Mouse (Mus musculus): ENCODE data around the gene Trnp1. TPM values are rescaled to one million over a fixed set of nuclear protein-coding genes. Genes with fewer than 3 reads are reported as not detected.

The Trnp1 gene
- polyA plus RNA-seq, 1 experiment from 2014 or later, result 0.23 TPM

GRCm38 (mm10) chr4:133481488-133481887 is 16.9 kb downstream of the Trnp1 start:
- ChIA-PET POLR2A (interaction anchor here (1.1 to 1.2 kb wide), 2 partner anchors 30 to 143 kb away, joined by 3 to 4 read pairs; no protein-coding TSS in a partner anchor), CTCF (interaction anchor here (1.3 to 1.5 kb wide), 2 partner anchors 12 to 58 kb away, joined by 5 read pairs; no protein-coding TSS in a partner anchor)
- in situ Hi-C loops (cut with MboI; ENCODE audit: low pct_unique_long_range_greater_than_20kb), result no loop called here
- TF ChIP-seq CTCF (IDR thresholded peaks at IDR 0.05), result no peak
- ATAC-seq, result no peak
- H3K27me3 ChIP-seq, result no peaks in the 10 kb centered on the region
- no peak for DNase-seq (ENCODE audit: low read depth, low spot score)

- in situ Hi-C loops (cut with MboI; ENCODE audit: low pct_unique_long_range_greater_than_20kb), result no loop called here
These were observed 17.6 kb downstream of the Trnp1 start for GRCm38 (mm10) chr4:133480754-133481153.

DNA sequence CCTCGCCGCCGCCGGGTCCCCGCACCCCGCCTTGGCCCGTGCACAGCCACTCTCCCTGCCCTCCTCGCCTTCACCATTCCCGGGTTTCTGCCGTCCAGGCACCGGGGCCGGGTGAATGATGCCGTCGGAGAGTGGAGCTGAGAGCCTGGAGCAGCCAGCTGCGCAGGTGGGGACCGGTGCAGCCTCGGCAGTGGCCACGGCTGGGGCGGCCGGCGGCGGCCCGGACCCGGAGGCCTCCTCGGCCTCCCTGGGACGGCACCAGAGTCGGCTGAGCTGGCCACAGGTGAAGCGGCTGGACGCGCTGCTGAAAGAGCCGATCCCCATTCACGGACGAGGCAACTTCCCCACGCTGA is 18.2 kb downstream of the Trnp1 start:
- no peaks in the 10 kb centered on the region for H3K27me3 ChIP-seq
- POLR2A ChIA-PET, result interaction anchor here (1.1 to 1.9 kb wide), 2 partner anchors 14 to 17 kb away, joined by 3 to 6 read pairs; no protein-coding TSS in a partner anchor
- CTCF ChIA-PET, result interaction anchor here (1.1 to 2.4 kb wide), 5 partner anchors 14 to 57 kb away, joined by 3 to 19 read pairs (median 5); partner anchors contain the start of gene Trnp1
- DNase-seq (ENCODE audit: low read depth, low spot score) (no peak), ATAC-seq (no peak)
- no peak for TF ChIP-seq CTCF (IDR thresholded peaks at IDR 0.05)
- in situ Hi-C loops (cut with MboI; ENCODE audit: low pct_unique_long_range_greater_than_20kb), result no loop called here

More at GRCm38 (mm10) chr4:133480754-133481153, 17.6 kb downstream of the Trnp1 start:
- POLR2A ChIA-PET, result interaction anchor here (1.1 to 1.9 kb wide), 3 partner anchors 13 to 142 kb away, joined by 3 to 6 read pairs (median 4); no protein-coding TSS in a partner anchor
- no peaks in the 10 kb centered on the region for H3K27me3 ChIP-seq
- DNase-seq (ENCODE audit: low read depth, low spot score) (no peak), ATAC-seq (no peak)
- CTCF ChIA-PET, result interaction anchor here (1.1 to 2.4 kb wide), 4 partner anchors 14 to 57 kb away, joined by 3 to 19 read pairs (median 5); no protein-coding TSS in a partner anchor
- no peak for TF ChIP-seq CTCF (IDR thresholded peaks at IDR 0.05)

DNA sequence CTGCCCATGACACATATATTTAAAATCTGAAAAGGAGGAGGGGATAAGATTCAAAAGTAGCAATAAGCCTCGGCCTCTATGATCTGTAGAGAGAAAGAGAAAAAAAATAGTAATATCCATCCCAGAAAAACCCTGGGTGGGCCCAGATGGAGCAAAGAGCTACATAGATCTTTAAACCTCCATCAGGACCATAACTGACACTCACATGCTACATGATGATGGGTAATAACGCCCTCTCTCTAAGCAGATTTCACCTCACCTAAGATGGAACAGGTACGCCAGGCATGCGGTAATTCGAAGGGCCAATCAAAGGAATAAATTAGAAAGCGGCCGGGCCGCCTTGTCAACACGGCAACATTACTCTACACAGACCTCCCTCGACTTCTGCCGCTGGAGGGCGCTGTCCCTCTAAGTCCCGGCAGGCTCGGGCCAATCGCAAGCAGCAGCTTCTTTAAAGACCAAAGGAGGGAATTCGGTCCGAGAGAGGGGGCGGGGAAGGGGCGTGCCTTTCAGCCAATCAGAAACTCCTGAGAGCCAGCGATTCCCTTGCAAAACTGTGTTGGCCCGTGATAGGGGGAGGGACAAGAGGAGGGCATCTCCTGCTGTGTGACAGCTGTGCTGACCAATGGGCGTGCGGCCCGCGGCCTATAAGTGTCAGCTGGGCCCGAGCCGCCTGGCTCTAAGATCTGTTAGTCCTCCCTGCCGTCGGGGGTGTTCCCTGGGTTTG is 18.7 kb downstream of the Trnp1 start, which contains the start of gene Tent5b:
Tent5b (plus strand) TSS at position 675 of the 727 bp plus-strand sequence.
- H3K27me3 ChIP-seq, result no peaks in the 10 kb centered on the region
- POLR2A ChIA-PET, result interaction anchor here (1.1 to 1.9 kb wide), 2 partner anchors 14 to 18 kb away, joined by 3 to 6 read pairs; no protein-coding TSS in a partner anchor
- ATAC-seq, result peak; percentile 83

GRCm38 (mm10) chr4:133473833-133474232 is 24.5 kb downstream of the Trnp1 start:
- H3K27me3 ChIP-seq, result no peaks in the 10 kb centered on the region
- in situ Hi-C loops (cut with MboI; ENCODE audit: low pct_unique_long_range_greater_than_20kb), result no loop called here
- ChIA-PET CTCF (no interaction called here), POLR2A (no interaction called here)
- TF ChIP-seq CTCF (IDR thresholded peaks at IDR 0.05), result no peak
- ATAC-seq (no peak), DNase-seq (ENCODE audit: low read depth, low spot score) (no peak)

More for the DNA sequence above, 18.7 kb downstream of the Trnp1 start, which contains the start of gene Tent5b:
- CTCF ChIA-PET, result interaction anchor here (1.0 to 2.4 kb wide), 6 partner anchors 15 to 56 kb away, joined by 3 to 19 read pairs (median 6); partner anchors contain the start of gene Trnp1
- DNase-seq (ENCODE audit: low read depth, low spot score), result peak; percentile 96
- TF ChIP-seq CTCF (IDR thresholded peaks at IDR 0.05), result no peak
- in situ Hi-C loops (cut with MboI; ENCODE audit: low pct_unique_long_range_greater_than_20kb), result loop anchor here (5.0 kb wide), 1 partner anchor 38 kb away; the partner anchor contains the start of gene Kdf1

DNA sequence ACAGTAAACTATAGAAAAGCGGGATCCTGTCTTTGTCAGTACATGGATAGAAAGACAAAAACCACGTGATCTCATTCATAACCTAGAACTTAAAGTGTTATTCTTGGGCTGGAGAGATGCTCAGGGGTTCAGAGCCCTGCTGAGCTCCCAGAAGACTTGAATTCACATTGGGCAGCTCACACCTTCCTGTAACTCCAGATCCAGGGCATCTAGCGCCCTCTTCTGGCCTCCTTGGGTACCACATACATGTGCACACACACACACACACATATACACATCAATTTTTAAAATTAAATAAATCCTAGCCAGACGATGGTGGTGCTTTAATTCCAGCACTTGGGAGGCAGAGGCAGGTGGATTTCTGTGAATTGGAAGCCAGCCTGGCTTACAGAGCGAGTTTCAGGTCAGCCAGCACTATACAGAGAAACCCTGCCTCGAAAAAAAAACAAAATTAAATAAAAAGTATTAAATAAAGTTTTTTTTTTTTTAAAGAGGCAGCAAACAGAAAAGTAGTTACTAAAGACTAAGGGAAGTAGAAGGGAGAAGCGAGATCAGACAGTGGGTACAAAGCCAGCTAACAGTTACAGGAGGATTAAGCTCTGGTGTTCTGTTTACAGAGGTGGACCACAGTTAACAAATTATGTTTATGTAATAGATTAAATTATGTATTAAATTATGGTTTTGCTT is 27.1 kb downstream of the Trnp1 start:
- in situ Hi-C loops (cut with MboI; ENCODE audit: low pct_unique_long_range_greater_than_20kb), result no loop called here

GRCm38 (mm10) chr4:133469122-133469521 is 29.2 kb downstream of the Trnp1 start:
- DNase-seq (ENCODE audit: low read depth, low spot score), result no peak

More for the DNA sequence above, 27.1 kb downstream of the Trnp1 start:
- ATAC-seq, result no peak
- ChIA-PET POLR2A (no interaction called here), CTCF (interaction anchor here (0.9 to 1.0 kb wide), 2 partner anchors 12 to 14 kb away, joined by 3 to 4 read pairs; no protein-coding TSS in a partner anchor)
- TF ChIP-seq CTCF (IDR thresholded peaks at IDR 0.05), result no peak
- no peak for DNase-seq (ENCODE audit: low read depth, low spot score)
- no peaks in the 10 kb centered on the region for H3K27me3 ChIP-seq

DNA sequence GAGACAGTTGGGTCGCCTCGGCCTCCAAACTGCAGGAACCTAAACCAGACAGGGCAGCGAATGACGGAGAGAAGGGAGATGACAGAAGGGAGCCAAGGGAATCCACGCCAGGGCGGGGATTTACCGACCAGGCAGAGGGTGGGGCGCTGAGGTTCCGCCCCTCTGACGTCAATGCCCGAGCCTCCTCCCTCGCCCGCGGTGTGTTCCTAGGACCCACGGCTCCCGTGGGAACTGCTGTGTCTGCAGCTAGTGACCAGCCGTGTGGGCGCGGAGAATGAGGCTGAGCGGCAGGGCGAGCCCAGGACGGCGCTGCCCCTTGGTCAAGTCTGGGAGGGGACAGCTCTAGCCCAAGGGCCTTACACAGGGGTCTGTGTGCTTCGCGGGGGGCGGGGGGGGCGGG is 30.3 kb downstream of the Trnp1 start:
- POLR2A ChIA-PET, result no interaction called here
- no peak for TF ChIP-seq CTCF (IDR thresholded peaks at IDR 0.05)
- no peak for DNase-seq (ENCODE audit: low read depth, low spot score)
- ATAC-seq, result no peak
- H3K27me3 ChIP-seq, result no peaks in the 10 kb centered on the region
- CTCF ChIA-PET, result no interaction called here
- in situ Hi-C loops (cut with MboI; ENCODE audit: low pct_unique_long_range_greater_than_20kb), result no loop called here

More at GRCm38 (mm10) chr4:133469122-133469521, 29.2 kb downstream of the Trnp1 start:
- ChIA-PET POLR2A (no interaction called here), CTCF (no interaction called here)
- H3K27me3 ChIP-seq, result no peaks in the 10 kb centered on the region
- TF ChIP-seq CTCF (IDR thresholded peaks at IDR 0.05), result no peak
- ATAC-seq, result no peak
- in situ Hi-C loops (cut with MboI; ENCODE audit: low pct_unique_long_range_greater_than_20kb), result no loop called here

DNA sequence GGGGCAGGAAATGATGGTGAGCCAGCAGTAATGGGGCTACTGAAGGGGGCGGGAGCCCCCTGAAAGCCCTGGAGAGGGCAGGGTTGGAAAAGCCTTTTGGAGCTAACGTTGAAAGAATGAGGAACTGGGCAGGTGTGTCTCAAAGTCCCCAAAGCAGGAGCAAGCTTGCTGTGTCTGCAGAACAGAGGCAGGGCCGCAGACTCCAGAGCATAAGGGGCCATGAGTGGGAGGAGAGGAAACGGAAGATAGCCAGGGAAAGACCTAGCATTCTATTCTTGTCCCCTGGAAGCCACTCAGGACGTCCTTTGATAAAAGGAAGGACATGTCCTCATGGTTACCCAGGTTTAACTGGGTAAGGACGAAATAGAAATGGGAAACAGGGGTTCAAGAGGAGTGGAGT is 35.2 kb downstream of the Trnp1 start:
- ChIA-PET POLR2A (no interaction called here), CTCF (interaction anchor here (1.2 kb wide), 1 partner anchor 12 kb away, joined by 4 read pairs; no protein-coding TSS in a partner anchor)
- no peak for DNase-seq (ENCODE audit: low read depth, low spot score)
- in situ Hi-C loops (cut with MboI; ENCODE audit: low pct_unique_long_range_greater_than_20kb), result loop anchor here (5.0 kb wide), 1 partner anchor 36 kb away; no protein-coding TSS in a partner anchor
- TF ChIP-seq CTCF (IDR thresholded peaks at IDR 0.05), result no peak
- H3K27me3 ChIP-seq, result no peaks in the 10 kb centered on the region
- no peak for ATAC-seq

DNA sequence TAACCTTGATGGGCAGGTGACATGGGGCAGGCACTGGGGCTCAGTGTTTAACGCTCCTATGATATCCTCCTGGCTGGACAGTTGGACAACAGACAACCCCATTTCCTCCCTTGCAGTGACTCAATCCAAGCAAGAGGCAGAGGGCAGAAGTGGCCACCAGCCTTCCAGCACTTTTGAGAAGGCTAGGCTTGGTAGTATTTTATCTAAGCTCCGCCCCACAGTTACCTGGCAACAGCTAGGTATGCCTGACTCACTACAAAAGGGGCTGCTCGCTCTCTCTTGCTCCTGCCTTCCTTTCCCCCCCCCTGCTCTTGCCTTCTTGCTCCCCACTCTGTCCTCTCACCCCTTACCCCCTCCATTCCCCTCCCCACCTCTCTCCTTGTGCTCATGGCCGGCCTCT is 37.0 kb downstream of the Trnp1 start:
- DNase-seq (ENCODE audit: low read depth, low spot score) (no peak), ATAC-seq (no peak)
- TF ChIP-seq CTCF (IDR thresholded peaks at IDR 0.05), result no peak
- H3K27me3 ChIP-seq, result no peaks in the 10 kb centered on the region
- ChIA-PET POLR2A (no interaction called here), CTCF (interaction anchor here (2.1 kb wide), 1 partner anchor 46 kb away, joined by 4 read pairs; no protein-coding TSS in a partner anchor)
- in situ Hi-C loops (cut with MboI; ENCODE audit: low pct_unique_long_range_greater_than_20kb), result loop anchor here (5.0 kb wide), 1 partner anchor 34 kb away; no protein-coding TSS in a partner anchor
